Mouse (Mus musculus) megakaryocyte progenitor cell, adult 5-6 weeks (primary cell): Measurements from ENCODE around the gene Nckap1. TPM values are rescaled to one million over a fixed set of nuclear protein-coding genes. Genes with fewer than 3 reads are reported as not detected.

Experiments
- total RNA-seq, 2 experiments: library from RNA; stranded (forward) in 1 of 2; stranded (reverse) in 1 of 2; fragments of 157-497, 149-512 nt in 1 of 2; fragments of 200-1000 nt in 1 of 2; gene quantifications; 2 replicates each; pipeline versions ENCODE4 v1.2.3 to v1.2.4; 2015 to 2017

The Nckap1 gene
- total RNA-seq, 2 experiments from 2014 or later = 2.5 to 5.8 TPM

Other genes with a start within 250 kb of the Nckap1 start
- gene Frzb, start 133.8 kb downstream of the Nckap1 start, total RNA-seq (2015) = not detected in 2 replicates
- gene Frzb, start 133.8 kb downstream of the Nckap1 start, total RNA-seq (2017) = not detected in 2 replicates
- gene Dusp19, start 35.7 kb upstream of the Nckap1 start, total RNA-seq (2015) = 8.9 and 9.9 TPM in 2 replicates
- gene Dusp19, start 35.7 kb upstream of the Nckap1 start, total RNA-seq (2017) = 6.5 and 9.7 TPM in 2 replicates
- gene Nup35, start 35.9 kb upstream of the Nckap1 start, total RNA-seq (2015) = 44.5 and 52.2 TPM in 2 replicates
- gene Nup35, start 35.9 kb upstream of the Nckap1 start, total RNA-seq (2017) = 39.9 and 44.9 TPM in 2 replicates